Mouse (Mus musculus): ENCODE results near the gene Usp30.

DNA sequence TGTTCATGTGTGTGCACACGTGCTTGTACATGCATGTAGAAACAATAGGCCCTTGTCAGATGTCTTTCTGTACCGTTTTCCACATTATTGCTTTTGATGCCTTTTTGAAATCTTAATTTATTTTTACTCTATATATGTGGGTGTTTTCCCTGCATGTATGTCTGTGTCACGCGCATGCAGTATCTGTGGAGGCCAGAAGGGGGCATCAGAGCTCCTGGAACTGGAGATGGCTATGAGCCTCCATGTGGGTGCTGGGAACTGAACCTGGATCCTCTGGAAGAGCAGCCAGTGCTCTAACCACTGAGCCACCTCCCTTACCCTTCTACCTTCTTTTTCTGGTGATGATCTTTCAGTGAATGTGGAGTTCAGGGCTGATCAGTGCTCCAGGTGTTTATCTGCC lies 5.6 kb downstream of the Usp30 start:
- peak; percentile 54 for TF ChIP-seq CTCF (conservative IDR thresholded peaks at IDR 0.05; ENCODE audit: low read length)
- TF ChIP-seq NANOG (IDR thresholded peaks at IDR 0.05; ENCODE audit: borderline replicate concordance, low read length): no peak
- TF ChIP-seq POU5F1 (IDR thresholded peaks at IDR 0.05; ENCODE audit: borderline replicate concordance, low read length): no peak
